ENCODE assay signal across 8 mouse cellular contexts in the genomic region with DNA sequence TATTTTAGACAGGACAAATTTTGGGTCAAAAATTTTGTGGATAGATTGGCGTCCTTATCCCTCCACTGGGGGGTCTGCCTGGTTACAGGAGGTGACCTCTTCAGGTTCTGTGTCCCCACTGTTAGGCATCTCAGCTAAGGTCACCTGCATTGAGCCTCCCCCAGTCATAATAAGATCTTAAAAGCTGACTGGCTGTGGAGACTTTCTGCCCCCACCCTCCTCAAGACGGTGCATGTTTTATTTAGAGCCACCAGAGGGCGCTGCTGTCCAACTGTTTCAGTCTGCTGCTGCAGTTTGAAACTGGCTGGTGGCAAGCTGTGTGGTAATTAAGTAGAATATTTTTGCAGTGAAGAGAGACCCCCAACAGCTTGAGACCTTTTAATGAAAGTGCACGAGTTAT. TPM values are rescaled to one million over a fixed set of nuclear protein-coding genes. Genes with fewer than 3 reads are reported as not detected.
DNase-seq lines count a peak whose midpoint lies in the region; ATAC-seq and TF ChIP-seq lines count a peak whose summit lies in the region.

No protein-coding gene starts in this region.

- H3K27ac ChIP-seq in left cerebral cortex, adult 2 months: no peak overlapping the region
- H3K27ac ChIP-seq in neural tube, embryonic 14.5 days (ENCODE audit: low read depth, low read length): no peak overlapping the region

- peak; percentile 88 for TF ChIP-seq CTCF in left cerebral cortex, adult 2 months (IDR thresholded peaks at IDR 0.05)

- peak in 1 of 2 experiments; percentile 33 for DNase-seq in left cerebral cortex, adult 2 months (ENCODE audit: extremely low spot score in 1 of 2, low spot score in 2 of 2)
- no peak for DNase-seq in left cerebral cortex, adult 8-10 months (ENCODE audit: low spot score in 2 of 2)
- peak; percentile 35 for DNase-seq in Muller cell, postnatal 12 days (ENCODE audit: inconsistent ontology term)
- peak; percentile 41 for DNase-seq in cerebellum, adult 8-10 months
- peak; percentile 26 to 29 for DNase-seq in frontal cortex, postnatal 36 days (ENCODE audit: low spot score in 2 of 2)
- peak; percentile 45 for DNase-seq in left cerebral cortex, postnatal 4 days

- no peak overlapping the region for H3K9ac ChIP-seq in neural tube, embryonic 14.5 days (replicated peaks; ENCODE audit: low read depth, low read length)

- no peaks in the 10 kb centered on the region for H3K27me3 ChIP-seq in neural tube, embryonic 14.5 days (ENCODE audit: control insufficient read depth, insufficient read depth, low read length)

- 15% methylated on average over 4 of the region's 4 CpGs for WGBS in neural tube, embryonic 14.5 days

- no peak overlapping the region for H3K4me3 ChIP-seq in left cerebral cortex, adult 2 months
- no peak overlapping the region for H3K4me3 ChIP-seq in neural tube, embryonic 14.5 days (ENCODE audit: low read depth, low read length)

- intact Hi-C loops in left cerebral cortex, adult 2 months (cut with DNase I): loop anchor here (1.0 kb wide), 1 partner anchor 190 kb away; no protein-coding TSS in a partner anchor
- intact Hi-C loops in left cerebral cortex, postnatal 4 days (cut with DNase I): loop anchor here (5.0 kb wide), 1 partner anchor 189 kb away; no protein-coding TSS in a partner anchor

- H3K4me1 ChIP-seq in neural tube, embryonic 14.5 days (ENCODE audit: control insufficient read depth, insufficient read depth, low read length): no peaks in the 10 kb centered on the region

- peak; percentile 78 for ATAC-seq in neural tube, embryonic 14.5 days (ENCODE audit: low read depth)
- no peak for ATAC-seq in erythroblast, adult 5-6 weeks (replicated peaks; ENCODE audit: low FRiP score, poor library complexity, severe bottlenecking)

- no peaks in the 10 kb centered on the region for H3K9me3 ChIP-seq in neural tube, embryonic 14.5 days (ENCODE audit: control insufficient read depth, low read length)

- H3K4me2 ChIP-seq in neural tube, embryonic 14.5 days (ENCODE audit: low read depth, low read length): no peak overlapping the region

- H3K36me3 ChIP-seq in neural tube, embryonic 14.5 days (ENCODE audit: control insufficient read depth, insufficient read depth, low read length): 0 out of 2 replicates have a peak, but pooled peaks cover 9% of the 10 kb centered on the region

RNA-seq across cellular contexts. Expression of gene Phox2b, which starts 51.1 kb away (rescaled TPM):
- not detected for total RNA-seq in left cerebral cortex, adult 2 months (2021)
- not detected for total RNA-seq in left cerebral cortex, adult 8-10 months (2022)
- not detected for total RNA-seq in left cerebral cortex, postnatal 4 days (2021)
- polyA plus RNA-seq in neural tube, embryonic 14.5 days (2014; fragmentation: Nextera tagmentation; extraction: Ambion mirVana): 0.08 and 0.15 TPM in 2 replicates
- not detected in 2 replicates for total RNA-seq in erythroblast, adult 5-6 weeks (2015; ENCODE audit: low replicate concordance)
- total RNA-seq in erythroblast, adult 5-6 weeks (2017; ENCODE audit: low replicate concordance): not detected in 2 replicates

Comparison
In these comparisons a context has a peak if more than half of its experiments do, and no peak if none do; other contexts are left out.
1. DNase-seq: peak in Muller cell, postnatal 12 days (single experiment), cerebellum, adult 8-10 months (single experiment), frontal cortex, postnatal 36 days (2 of 2) and left cerebral cortex, postnatal 4 days (single experiment); none in left cerebral cortex, adult 8-10 months (0 of 2).